Mouse (Mus musculus) cerebellum, adult (tissue): ENCODE measurements around the gene Ksr1.
A peak's percentile ranks its signal among the peaks of the same experiment; 100 is the strongest.
"Not testable (repeated sequence)": the region's sequence is repeated elsewhere in the genome, so short reads cannot be mapped to it uniquely, and the experiment has no call there.

Source experiments
- ATAC-seq: cut with Nextera tagmentation; 2 replicates; pipeline ENCODE4 v1.9.2; 2017; ENCODE audit warnings: mild to moderate bottlenecking, moderate library complexity, mixed read lengths; ENCODE audit not compliant: insufficient number of reproducible peaks, low FRiP score, low TSS enrichment

Ksr1 gene

GRCm38 (mm10) chr11:79019839-79020534 lies 126.2 kb downstream of the Ksr1 start:
- ATAC-seq, result no peak

GRCm38 (mm10) chr11:79018954-79019704 lies 127.1 kb downstream of the Ksr1 start:
- 0 out of 2 replicates have a peak, but pooled peaks have one; percentile 8 for ATAC-seq

GRCm38 (mm10) chr11:79017161-79017606 lies 129.0 kb downstream of the Ksr1 start:
- ATAC-seq, result no peak

- ATAC-seq, result no peak
These were observed 130.0 kb downstream of the Ksr1 start for GRCm38 (mm10) chr11:79016236-79016635.

- no peak for ATAC-seq
These were observed 130.5 kb downstream of the Ksr1 start for GRCm38 (mm10) chr11:79015660-79016215.

- ATAC-seq, result no peak
These were observed 131.4 kb downstream of the Ksr1 start for GRCm38 (mm10) chr11:79014602-79015325.

- no peak for ATAC-seq
These were observed 132.4 kb downstream of the Ksr1 start for GRCm38 (mm10) chr11:79013806-79014205.

GRCm38 (mm10) chr11:79013056-79013455 lies 133.2 kb downstream of the Ksr1 start:
- ATAC-seq, result no peak

- ATAC-seq, result no peak
These were observed 133.7 kb downstream of the Ksr1 start for GRCm38 (mm10) chr11:79012529-79012928.

- no peak for ATAC-seq
These were observed 137.3 kb downstream of the Ksr1 start for GRCm38 (mm10) chr11:79008891-79009290.

GRCm38 (mm10) chr11:79008007-79008775 lies 138.0 kb downstream of the Ksr1 start:
- no peak for ATAC-seq

GRCm38 (mm10) chr11:79007356-79007755 lies 138.9 kb downstream of the Ksr1 start:
- not testable (repeated sequence) for ATAC-seq

GRCm38 (mm10) chr11:79006417-79006816 lies 139.8 kb downstream of the Ksr1 start:
- no peak for ATAC-seq

- ATAC-seq, result no peak
These were observed 140.4 kb downstream of the Ksr1 start for GRCm38 (mm10) chr11:79005578-79006394.

- ATAC-seq, result no peak
These were observed 142.2 kb downstream of the Ksr1 start for GRCm38 (mm10) chr11:79003769-79004638.

GRCm38 (mm10) chr11:79003053-79003768 lies 143.0 kb downstream of the Ksr1 start:
- ATAC-seq, result no peak

GRCm38 (mm10) chr11:79002551-79002951 lies 143.7 kb downstream of the Ksr1 start:
- no peak for ATAC-seq

GRCm38 (mm10) chr11:79001871-79002270 lies 144.3 kb downstream of the Ksr1 start:
- no peak for ATAC-seq
